Mouse (Mus musculus) testis, postnatal 14 days (tissue): Measurements from ENCODE around the gene Ubxn6.
"Not testable (repeated sequence)": the region's sequence is repeated elsewhere in the genome, so short reads cannot be mapped to it uniquely, and the experiment has no call there.

Experiments used
- DNase-seq: peaks from one replicate; pipeline ENCODE4 v3.0.0; 2021; ENCODE audit warnings: low spot score

The Ubxn6 gene

DNA sequence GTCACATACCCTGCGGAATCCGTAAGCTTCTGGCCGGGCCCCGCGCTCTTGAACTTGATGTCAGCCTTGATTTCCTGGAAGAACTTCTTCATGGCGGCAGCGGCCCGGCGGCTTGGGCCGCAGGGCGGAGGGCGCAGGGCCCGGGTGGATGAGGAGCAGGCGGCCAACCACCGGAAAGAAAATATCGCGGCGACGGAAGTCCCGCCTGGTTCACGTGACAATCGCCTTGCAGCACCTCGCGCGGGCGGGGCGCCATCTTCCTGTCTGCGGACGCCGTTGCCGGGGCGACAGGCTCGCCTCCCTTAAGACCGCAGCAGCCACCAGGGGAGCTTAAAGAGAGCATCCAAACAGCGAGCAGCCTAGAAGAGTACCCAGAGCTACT lies at the start of gene Ubxn6:
Ubxn6 (minus strand) TSS at position 202 of the 382 bp plus-strand sequence.
- DNase-seq = peak; percentile 95

DNA sequence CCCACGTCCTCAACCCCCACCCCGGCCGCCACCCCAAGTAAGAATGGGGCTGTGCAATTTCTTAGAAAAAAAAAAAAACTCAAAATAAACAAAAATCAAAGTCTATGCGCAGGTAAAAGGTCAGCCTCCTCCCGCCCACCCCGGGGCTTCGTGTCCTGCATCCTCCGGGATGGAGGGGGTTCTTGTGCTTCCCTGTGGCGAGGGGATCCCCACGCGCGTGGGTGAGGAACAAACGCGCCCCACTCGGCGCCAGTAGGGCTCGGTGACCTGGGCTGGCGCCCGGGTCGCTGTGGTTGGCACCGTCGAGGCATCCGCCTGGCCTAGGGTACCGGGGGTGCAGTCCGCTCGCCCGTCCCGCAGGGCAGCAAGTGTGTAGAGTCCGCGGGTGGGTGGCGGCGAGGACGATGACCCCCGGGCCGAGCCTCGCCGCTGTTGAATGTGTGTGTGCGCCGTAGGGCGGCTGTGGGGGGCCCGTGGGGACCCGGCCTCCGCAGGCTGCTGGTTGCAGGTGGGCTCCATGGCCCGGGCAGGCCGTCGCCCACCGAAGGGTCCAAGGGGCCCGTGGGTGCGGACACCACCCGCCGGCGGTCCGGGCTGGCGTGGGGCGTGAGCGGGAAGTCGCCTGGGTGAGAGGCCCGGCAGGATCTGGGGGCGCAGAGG lies 49.0 kb upstream of the Ubxn6 start:
- DNase-seq = no peak

DNA sequence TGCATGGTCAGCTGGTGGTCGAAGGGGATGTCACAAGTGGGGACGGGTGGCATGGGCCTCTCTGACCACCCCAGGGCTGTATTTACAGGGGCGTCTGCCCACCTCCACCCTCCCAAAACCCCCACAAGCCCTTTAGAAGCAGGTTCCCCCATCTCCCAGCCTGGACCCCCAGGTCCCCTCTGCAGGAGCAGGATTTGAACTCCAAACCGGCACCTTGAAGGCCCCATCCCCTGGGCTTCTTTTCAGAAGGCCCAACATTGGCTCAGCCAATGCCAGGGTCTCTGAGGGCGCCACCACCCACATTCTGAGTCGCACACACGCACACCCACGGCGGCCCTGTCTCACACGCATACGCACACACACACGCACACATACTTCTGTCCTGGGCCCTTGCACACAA lies 48.3 kb upstream of the Ubxn6 start:
- no peak for DNase-seq

DNA sequence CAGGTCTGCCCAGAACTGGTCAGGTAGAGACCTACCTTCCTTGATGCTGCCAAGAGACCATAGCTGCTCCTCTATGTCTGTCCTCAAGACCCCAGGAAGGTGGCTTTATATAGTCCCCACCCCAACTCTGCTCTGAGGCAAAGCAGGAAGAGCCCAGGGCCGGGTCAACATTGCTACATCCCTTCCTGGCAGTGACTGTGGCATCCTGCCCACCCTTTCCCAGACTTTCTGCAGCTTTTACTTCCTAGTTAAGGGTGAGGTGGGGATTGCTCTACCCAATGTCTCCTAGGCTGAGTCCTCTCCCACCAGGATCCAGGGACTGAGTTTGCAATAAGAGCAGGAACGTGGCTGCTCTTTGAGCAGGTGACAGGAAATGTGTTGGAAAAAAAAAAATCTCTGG lies 47.0 kb upstream of the Ubxn6 start, which contains the start of gene Lrg1:
Lrg1 (minus strand) TSS at position 176 of the 400 bp plus-strand sequence.
- DNase-seq = no peak

DNA sequence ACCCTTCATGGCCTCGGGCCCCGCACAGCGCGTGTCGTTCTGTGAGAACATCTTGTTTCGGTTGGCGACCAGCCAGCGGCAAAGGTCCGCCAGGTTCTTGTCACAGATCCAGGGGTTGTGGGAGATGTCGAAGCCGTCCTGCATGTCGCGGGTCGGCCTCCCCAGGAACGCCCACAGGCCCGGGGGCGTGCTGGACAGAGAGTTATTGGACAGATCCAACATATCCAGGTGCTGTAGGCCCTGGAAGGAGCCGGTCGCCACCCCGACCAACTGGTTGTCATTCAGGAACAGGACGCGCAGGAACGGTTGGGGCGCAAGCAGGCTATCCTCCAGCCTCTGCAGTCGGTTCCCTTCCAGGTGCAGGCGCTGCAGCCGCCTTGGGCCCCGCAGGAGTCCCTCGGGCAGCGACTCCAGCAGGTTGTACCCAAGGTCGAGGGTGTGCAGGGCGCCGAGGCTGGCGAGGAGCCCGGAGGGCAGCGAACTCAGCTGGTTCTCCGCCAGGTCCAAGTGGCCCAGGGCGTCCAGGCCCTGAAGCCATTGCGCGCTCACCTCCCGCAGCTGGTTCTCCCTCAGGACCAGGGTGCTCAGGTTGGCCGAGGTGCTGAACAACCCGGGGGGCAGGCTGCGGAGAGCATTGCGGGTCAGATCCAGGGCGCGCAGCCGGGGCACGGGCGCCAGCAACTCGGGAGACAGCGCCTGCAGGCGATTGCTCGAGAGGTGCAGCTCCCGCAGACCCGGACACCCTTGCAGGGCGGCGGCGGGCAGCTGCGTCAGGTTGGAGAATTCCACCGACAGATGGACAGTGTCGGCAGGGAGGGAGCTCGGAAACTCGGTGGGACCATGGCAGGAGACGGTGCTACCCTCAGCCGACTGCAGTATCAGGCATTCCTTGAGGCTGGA lies 45.4 kb upstream of the Ubxn6 start:
- DNase-seq = peak; percentile 86

DNA sequence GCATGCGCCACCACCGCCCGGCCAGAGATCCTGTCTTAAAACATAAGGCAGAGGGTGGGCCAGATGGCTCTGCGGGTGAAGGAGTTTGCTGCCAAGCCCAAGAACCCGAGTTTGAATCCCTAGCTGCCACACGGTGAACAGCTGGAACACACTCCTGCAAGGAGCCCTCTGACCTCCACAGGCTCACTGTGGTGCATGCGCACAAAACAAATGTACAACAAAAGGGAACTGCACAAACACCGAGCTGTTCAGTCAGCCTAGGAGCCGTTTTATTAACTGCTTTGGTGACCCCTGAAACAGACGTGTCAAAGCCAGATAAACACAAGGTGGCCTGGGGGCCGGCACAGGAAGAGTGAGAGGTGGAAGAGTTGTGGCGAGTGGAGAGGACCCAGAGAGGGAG lies 44.6 kb upstream of the Ubxn6 start:
- no peak for DNase-seq

DNA sequence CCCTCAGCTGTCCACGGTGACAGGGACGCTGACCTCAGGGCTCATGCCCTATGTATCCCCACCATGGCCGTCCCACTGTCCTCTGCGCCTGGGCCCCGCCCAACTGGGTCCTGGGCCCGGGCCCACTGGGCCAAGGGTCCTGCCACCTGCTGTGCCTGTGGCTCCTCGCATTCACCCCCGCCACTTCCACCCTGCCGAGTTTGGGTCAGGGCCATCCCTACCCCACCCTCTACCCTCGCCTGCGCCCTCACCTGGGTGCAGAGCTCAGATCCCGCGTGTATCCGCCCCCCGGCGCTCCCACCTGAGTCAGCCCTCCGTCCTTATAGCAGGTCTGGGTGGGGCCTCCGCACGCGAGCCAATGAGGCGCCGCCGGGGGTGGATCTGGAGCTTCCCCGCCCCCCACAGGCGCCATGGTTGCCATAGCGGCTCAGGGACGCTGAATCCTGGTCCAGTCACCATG lies 42.5 kb upstream of the Ubxn6 start, which contains the start of gene Plin5:
Plin5 (minus strand) TSS at position 346 of the 460 bp plus-strand sequence.
- DNase-seq = peak; percentile 80

DNA sequence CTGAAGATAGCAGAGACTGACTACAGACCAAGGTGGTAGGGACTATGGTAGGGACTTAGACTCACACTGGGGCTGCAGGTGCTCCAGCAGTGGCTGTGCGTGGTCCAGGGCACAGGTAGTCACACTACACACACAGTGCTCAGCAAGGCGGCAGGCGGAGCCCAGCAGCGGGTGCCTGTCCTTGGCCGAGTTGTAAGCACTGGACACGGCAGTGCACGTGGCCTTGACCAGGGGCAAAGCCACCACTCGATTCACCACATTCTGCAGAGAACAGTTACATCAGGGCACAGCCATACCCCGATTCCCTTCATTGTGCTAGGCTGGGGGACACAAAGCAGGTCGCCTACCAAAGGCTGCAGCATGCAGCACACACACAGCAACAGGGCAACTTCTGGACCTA lies 41.4 kb upstream of the Ubxn6 start:
- DNase-seq = no peak

DNA sequence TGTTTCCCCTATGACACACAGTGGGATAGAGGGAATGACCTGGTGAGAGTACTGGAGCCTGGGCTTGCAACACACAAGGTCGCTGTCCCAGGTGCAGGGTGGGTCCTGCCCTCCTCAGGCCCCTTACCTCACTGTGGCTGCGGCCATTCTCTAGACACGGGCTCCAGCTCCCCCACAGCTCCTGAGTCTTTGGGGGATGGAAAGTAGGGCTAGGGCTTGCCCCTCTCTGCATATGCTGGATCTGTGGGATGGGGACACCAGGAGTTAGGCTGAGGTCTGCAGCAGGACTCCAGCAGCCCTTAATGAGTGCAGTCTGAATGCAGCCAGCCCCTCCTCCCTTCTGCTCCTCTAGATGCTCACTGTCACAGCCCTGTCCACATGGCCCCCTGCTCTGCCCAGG lies 37.9 kb upstream of the Ubxn6 start:
- DNase-seq = no peak

DNA sequence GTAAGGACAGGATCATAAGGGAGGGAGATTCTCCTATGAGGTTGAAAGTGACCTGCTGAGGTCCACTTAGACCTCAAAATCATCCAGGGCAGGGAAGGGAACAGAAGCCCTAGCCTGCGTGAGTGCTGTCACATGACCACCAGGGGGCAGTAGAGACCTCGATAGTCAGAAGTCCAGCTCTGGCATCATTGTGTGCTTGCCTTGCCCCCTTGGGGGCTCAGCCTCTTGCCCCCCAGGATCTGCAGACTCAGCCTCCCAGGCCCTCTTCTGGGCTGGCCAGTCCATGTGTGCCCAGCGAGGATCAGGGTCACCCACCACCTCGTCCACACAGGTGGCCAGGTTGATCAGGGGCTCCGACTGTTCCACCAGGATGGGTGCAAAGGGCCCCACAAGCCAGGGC lies 37.0 kb upstream of the Ubxn6 start:
- DNase-seq = peak; percentile 46

DNA sequence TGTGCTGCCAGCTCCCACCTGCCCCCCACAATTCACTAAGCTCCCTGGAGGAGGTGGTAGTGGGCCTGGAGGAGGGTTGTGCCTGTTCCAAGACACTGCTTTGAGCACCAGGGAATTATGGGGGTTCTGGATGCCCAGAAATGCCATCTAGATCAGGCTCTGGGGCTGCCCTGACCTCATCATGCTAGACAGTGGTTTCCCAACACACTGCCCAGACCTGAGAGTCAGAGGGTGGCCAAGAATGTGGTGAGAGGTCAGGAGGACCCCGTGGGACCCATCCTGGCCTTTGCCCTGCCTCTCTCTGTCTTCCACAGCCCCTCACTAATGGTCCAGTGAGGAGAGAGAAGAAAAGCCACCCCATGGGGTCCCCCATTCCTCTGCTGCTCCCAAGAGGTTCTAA lies 36.2 kb upstream of the Ubxn6 start:
- DNase-seq = no peak

DNA sequence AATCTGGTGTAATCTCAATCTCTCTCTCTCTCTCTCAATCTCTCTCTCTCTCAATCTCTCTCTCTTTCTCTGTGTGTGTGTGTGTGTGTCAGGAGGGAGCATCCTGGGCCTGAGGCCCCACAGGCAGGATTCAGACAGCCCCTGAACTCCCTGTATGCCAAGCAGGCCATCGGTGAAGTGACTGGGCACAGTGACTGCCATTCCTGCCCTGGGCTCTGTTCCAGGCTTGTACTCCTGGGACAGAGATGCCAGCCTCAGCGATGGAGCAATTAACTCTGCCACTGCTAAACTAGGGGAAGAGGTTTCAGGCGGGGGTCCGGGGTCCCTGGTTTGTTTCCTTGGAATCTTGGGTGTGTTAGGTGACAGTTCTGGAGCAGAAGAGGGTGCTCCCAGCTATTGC lies 35.7 kb upstream of the Ubxn6 start:
- no peak for DNase-seq

DNA sequence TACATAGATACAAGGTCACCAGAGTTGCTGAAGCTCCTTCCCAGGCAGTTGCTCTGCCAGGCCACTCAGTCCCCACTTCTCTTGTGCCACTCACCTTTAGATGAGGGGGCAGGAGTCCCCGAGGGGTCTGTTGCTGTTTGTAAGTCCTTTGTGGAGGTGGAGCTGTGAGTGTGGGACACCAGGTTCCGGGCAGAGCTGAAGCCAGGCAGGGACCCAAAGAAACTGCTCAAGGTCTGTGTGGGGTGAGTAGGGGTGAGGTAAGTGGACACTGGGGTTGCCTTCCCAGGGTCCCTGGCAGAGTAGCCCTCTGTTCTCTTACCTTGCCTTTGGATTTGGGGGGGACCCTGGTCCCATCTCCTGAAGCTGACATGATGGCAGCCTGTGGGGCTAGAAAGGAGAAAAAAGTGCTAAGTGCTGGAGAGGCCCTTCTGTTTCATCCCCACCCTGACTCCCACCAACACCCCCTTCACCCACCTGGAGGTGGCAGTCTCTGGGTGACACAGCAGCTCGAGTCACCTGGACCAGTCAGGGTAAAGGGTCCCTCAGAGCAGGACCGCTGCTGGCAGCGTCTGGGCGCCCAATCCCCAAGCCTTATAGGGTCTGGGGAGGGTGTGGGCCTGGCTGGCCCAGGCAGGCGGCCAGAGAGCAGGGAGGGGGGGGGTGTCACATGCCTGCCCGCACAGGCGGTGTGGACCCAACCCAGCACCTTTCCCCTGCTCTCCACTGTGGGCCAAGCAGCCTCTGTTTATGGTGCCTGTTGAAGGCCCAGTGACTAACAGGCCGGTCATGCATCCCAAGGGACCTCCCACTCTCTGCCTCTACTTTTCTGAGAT lies 34.6 kb upstream of the Ubxn6 start, which contains the start of gene Plin4:
Plin4 (minus strand) TSS at position 585 of the 833 bp plus-strand sequence.
- DNase-seq = no peak

DNA sequence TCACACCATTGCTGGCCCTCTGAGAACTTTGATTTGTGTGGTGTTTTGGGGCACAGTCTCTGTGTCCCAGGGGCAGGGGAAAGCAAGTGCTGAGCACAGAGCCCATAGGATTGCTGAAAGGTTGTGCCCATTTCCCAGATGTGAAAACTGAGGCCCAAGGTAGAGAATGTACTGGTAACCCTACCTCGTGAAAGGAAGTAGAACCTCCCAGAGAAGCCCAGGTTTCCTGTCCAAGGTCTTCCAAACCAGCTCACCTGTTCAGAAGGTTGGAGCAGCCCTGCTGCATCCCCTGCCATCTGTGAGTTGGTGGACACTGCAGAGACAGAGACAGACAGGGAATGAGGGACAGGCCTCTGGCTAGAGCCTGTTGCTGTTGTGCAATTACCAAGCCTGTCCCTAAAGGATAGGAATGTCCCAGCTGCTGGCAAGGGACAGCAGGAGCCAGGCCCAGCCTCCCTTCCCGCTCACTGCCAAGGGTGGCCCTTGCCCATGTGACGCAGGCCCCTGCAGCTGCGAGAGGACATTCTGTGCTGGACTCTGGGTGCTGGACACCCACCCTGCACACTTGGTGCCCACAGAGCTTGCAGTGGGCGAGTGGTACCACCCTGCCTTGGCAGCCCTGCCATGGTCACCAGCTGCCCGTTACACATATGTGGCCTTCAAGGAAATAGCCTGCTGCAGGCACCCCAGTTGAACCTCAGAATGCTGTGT lies 33.7 kb upstream of the Ubxn6 start:
- peak; percentile 57 for DNase-seq

DNA sequence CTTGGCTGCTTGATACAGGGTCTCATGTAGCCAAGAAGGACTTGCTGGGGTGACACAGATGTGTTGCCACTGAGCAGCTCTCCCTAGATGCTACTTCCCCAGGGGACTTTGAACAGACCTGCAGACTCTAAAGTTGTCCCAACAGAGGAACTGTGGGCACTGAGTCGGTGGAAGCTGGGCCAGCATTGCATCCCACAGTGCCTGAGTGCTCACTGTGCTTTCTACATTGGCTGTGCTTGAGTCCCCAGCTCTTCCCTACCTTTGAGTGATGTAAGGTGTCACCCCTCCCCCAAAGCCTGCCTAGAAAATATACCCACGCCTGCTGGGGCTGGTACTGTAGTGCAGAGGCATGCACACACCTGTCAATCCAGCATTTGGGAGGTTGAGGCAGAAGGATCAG lies 32.9 kb upstream of the Ubxn6 start:
- DNase-seq = no peak

DNA sequence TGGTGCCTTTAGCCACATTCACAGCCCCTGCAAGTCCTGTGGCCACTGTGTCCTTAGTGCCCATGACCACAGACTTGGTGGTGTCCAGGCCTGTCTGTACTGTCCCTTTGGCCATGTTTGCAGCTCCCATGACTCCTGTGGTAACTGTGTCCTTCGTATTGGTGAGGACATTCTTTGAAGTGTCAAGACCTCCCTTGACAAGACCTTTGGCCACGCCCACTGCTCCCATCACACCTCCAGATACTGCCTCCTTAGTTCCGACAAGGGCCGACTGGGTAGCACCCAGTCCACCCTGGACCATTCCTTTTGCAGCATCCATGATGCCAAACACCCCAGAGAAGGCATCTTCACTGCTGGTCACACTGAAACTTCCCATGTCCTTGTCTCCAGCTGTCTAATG lies 32.2 kb upstream of the Ubxn6 start:
- no peak for DNase-seq

DNA sequence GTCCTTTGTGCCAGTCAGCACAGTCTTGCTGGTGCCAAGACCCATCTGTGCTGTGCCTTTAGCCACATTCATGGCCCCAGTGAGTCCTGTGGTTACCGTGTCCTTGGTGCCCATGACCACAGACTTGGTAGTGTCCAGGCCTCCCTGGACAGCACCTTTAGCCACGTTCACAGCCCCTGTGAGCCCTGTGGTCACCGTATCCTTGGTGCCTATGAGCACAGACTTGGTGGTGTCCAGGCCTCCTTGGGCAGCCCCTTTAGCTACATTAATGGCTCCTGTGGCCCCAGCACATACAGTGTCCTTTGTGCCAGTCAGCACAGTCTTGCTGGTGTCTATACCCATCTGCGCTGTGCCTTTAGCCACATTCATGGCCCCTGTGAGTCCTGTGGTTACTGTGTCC lies 31.6 kb upstream of the Ubxn6 start:
- DNase-seq = not testable (repeated sequence)

DNA sequence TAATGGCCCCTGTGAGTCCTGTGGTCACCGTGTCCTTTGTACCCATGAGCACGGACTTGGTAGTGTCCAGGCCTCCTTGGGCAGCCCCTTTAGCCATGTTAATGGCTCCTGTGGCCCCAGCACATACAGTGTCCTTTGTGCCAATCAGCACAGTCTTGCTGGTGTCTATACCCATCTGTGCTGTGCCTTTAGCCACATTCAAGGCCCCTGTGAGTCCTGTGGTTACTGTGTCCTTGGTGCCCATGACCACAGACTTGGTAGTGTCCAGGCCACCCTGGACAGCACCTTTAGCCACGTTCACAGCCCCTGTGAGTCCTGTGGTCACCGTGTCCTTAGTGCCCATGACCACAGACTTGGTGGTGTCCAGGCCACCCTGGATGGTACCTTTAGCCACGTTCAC lies 30.0 kb upstream of the Ubxn6 start:
- not testable (repeated sequence) for DNase-seq

DNA sequence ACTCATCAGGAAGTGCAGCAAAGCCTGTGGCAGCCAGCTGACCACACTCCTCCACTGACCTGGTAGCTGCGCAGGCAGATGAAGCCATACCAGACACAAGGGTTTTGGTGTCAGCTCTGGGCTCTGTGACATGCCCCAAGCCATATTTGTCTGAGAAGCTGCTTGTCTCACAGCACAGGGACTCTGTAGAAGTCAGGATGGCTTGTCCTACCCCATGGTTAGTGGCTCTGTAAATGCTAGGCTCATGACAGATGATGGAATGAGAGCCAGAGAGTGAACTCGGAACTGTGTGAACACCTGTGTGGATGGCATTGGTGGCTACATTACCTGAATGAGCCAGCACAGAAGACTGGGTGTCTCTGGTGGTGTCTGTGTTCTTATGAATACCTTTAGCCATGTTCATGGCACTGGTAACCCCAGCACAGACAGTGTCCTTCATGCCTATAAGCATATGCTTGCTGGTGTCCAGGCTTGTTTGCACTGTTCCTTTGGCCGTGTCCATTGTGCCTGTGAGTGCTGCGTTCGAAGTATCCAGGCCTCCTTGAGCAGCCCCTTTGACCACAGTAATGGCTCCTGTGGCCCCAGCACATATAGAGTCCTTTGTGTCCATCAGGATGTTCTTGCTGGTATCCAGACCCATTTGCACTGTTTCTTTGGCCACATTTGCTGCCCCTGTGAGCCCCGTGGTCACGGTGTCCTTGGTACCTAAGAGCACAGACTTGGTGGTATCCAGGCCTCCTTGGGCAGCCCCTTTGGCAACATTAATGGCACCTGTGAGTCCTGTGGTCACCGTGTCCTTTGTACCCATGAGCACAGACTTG lies 28.8 kb upstream of the Ubxn6 start:
- no peak for DNase-seq

DNA sequence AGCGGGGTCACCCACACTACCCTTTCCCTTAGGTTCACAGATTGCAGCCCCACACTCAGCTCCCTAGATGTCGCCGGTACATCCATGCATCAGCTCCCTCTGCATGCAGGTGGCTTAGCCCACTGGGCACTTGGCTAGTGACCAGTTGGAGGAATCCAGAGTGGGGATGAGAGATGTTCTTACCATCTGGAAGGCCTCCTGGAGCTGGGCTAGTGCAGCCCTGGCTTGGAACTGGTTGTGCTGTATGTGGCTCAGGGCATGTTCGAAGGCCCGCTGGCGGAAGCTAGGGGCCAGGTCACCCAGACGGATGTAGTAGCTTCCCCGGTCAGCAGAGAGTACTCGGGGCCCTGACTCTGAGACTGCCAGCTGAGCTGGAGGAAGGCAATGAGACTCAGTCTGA lies 28.1 kb upstream of the Ubxn6 start:
- DNase-seq = no peak

DNA sequence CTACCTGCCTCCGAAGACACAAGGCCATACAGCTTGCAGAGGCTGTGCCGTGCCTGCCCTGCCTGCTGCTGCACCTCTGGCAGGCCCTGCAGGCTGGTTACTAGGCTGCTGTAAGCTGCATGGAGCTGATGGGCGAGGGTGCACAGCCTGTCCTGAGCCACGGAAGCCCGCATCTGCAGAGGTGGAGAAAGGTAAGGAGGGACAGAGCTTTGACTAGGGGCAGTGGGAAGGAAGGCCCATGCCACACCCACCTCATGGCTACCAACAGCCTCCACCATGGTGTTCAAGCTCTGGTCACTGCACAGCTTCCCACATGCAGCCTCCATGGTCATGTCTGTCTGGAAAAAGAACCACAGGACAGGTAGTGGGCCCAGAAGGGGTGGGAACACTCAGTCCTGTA lies 27.3 kb upstream of the Ubxn6 start:
- no peak for DNase-seq
